Mouse (Mus musculus) CH12.LX (cell line): ENCODE measurements at regions not wholly inside any gene's neighbourhood (a gene's known extent, or its start where the extent isn't known, plus 50 kb on each side); places are given as distances from the start of the nearest gene placed in this dataset.

ENCODE experiments used
- DNase-seq: peaks from one replicate; pipeline ENCODE4 v3.0.0-alpha.2; 2013; ENCODE audit errors: extremely low read depth
- H3K27ac ChIP-seq: 2 replicates; pipeline ENCODE4 v1.5.1; 2012; ENCODE audit warnings: low read depth, mild to moderate bottlenecking, control low read depth, moderate library complexity; ENCODE audit not compliant: insufficient read depth
- H3K27me3 ChIP-seq: replicated peaks from 2 replicates; pipeline ENCODE3; 2012; ENCODE audit warnings: inconsistent platforms
- H3K36me3 ChIP-seq, 2 experiments: replicated peaks in 1 of 2; 2 replicates each; pipeline versions ENCODE3 to v1.6.1; 2012; ENCODE audit warnings: inconsistent platforms in 1 of 2, low read length in 1 of 2, mild to moderate bottlenecking in 1 of 2, mixed read lengths in 1 of 2, moderate library complexity in 1 of 2; ENCODE audit not compliant: control insufficient read depth in 1 of 2, insufficient read depth in 1 of 2
- H3K4me1 ChIP-seq, 2 experiments: 2 replicates each; pipeline ENCODE4 v1.6.1; 2012; ENCODE audit warnings: inconsistent platforms in 1 of 2, moderate library complexity in 1 of 2; ENCODE audit not compliant: insufficient read depth in 2 of 2, control insufficient read depth in 1 of 2
- H3K4me2 ChIP-seq: 2 replicates; pipeline ENCODE4 v1.6.1; 2012; ENCODE audit warnings: low read depth, mild to moderate bottlenecking, control low read depth; ENCODE audit not compliant: poor library complexity, insufficient read depth, severe bottlenecking
- H3K4me3 ChIP-seq, 3 experiments: fragments of 150-350 bp in 1 of 3; sonication (generic) in 1 of 3; replicated peaks in 1 of 3; 2 replicates each; pipeline versions ENCODE3 to v1.5.1; 2011 to 2012; ENCODE audit warnings: low read depth in 2 of 3, low read length in 2 of 3, mild to moderate bottlenecking in 2 of 3, moderate library complexity in 2 of 3, control low read depth in 1 of 3, improper control_type of control experiment in 1 of 3, inconsistent platforms in 1 of 3, mixed read lengths in 1 of 3; ENCODE audit not compliant: poor library complexity in 1 of 3
- H3K79me2 ChIP-seq: replicated peaks from 2 replicates; pipeline ENCODE4 v1.6.1; 2012; ENCODE audit warnings: mild to moderate bottlenecking, moderate library complexity; ENCODE audit not compliant: control insufficient read depth, poor library complexity, insufficient read depth, severe bottlenecking; ENCODE audit errors: extremely low read depth
- H3K9ac ChIP-seq: 2 replicates; pipeline ENCODE4 v1.6.1; 2012; ENCODE audit warnings: low read depth, mild to moderate bottlenecking, control low read depth, moderate library complexity; ENCODE audit not compliant: insufficient read depth
- H3K9me3 ChIP-seq: replicated peaks from 2 replicates; pipeline ENCODE3; 2012; ENCODE audit warnings: low read length, inconsistent platforms, mixed read lengths
- E2F4 ChIP-seq: IDR thresholded peaks from 2 replicates; pipeline ENCODE4 v1.6.1; 2011; ENCODE audit warnings: low read depth, low read length, improper control_type of control experiment; ENCODE audit not compliant: insufficient replicate concordance
- IRF4 ChIP-seq: IDR thresholded peaks from 2 replicates; pipeline ENCODE4 v1.6.1; 2014; ENCODE audit warnings: low read depth, mild to moderate bottlenecking, inconsistent platforms, low read length, improper control_type of control experiment
- JUND ChIP-seq: conservative IDR thresholded peaks from 2 replicates; pipeline ENCODE4 v1.6.1; 2011; ENCODE audit warnings: low read depth, low read length, improper control_type of control experiment
- MAFK ChIP-seq: IDR thresholded peaks from 2 replicates; pipeline ENCODE4 v1.6.1; 2011; ENCODE audit warnings: low read length, improper control_type of control experiment; ENCODE audit not compliant: insufficient replicate concordance
- MAX ChIP-seq: IDR thresholded peaks from 2 replicates; pipeline ENCODE4 v1.6.1; 2011; ENCODE audit warnings: low read length, improper control_type of control experiment
- MAZ ChIP-seq: IDR thresholded peaks from 2 replicates; pipeline ENCODE4 v1.6.1; 2012; ENCODE audit warnings: low read depth, mild to moderate bottlenecking, inconsistent platforms, low read length, improper control_type of control experiment, moderate library complexity
- MEF2A ChIP-seq: IDR thresholded peaks from 2 replicates; pipeline ENCODE4 v1.6.1; 2014; ENCODE audit warnings: low read depth, mild to moderate bottlenecking, inconsistent platforms, low read length, improper control_type of control experiment, borderline replicate concordance
- MXI1 ChIP-seq: IDR thresholded peaks from 2 replicates; pipeline ENCODE4 v1.6.1; 2011; ENCODE audit warnings: mild to moderate bottlenecking, low read depth, low read length, improper control_type of control experiment
- MYC ChIP-seq: IDR thresholded peaks from 2 replicates; pipeline ENCODE4 v1.6.1; 2011; ENCODE audit warnings: low read depth, mild to moderate bottlenecking, improper control_type of control experiment, low read length
- NRF1 ChIP-seq: IDR thresholded peaks from 2 replicates; pipeline ENCODE4 v1.6.1; 2014; ENCODE audit warnings: low read depth, mild to moderate bottlenecking, inconsistent platforms, low read length, improper control_type of control experiment, moderate library complexity
- PAX5 ChIP-seq: IDR thresholded peaks from 2 replicates; pipeline ENCODE4 v1.6.1; 2012; ENCODE audit warnings: low read length, inconsistent platforms, mixed read lengths
- POLR2AphosphoS2 ChIP-seq: IDR thresholded peaks from 2 replicates; pipeline ENCODE4 v1.6.1; 2011; ENCODE audit warnings: low read depth, low read length, improper control_type of control experiment
- SMC3 ChIP-seq: IDR thresholded peaks from 2 replicates; pipeline ENCODE4 v1.6.1; 2011; ENCODE audit warnings: low read depth, low read length, improper control_type of control experiment
- USF1 ChIP-seq: IDR thresholded peaks from 2 replicates; pipeline ENCODE4 v1.6.1; 2014; ENCODE audit warnings: low read depth, mild to moderate bottlenecking, inconsistent platforms, low read length, improper control_type of control experiment
- USF2 ChIP-seq: conservative IDR thresholded peaks from 2 replicates; pipeline ENCODE4 v1.6.1; 2011; ENCODE audit warnings: low read depth, low read length, improper control_type of control experiment
- ZMIZ1 ChIP-seq: IDR thresholded peaks from 2 replicates; pipeline ENCODE4 v1.6.1; 2012; ENCODE audit warnings: low read depth, mild to moderate bottlenecking, inconsistent platforms, low read length, improper control_type of control experiment
- dilution Hi-C: fragments of 300-500 bp; cut with MboI; formaldehyde crosslinking; loops from 2 replicates; pipeline ENCODE4 v1.14.3; 2020; ENCODE audit warnings: low sequenced_read_pairs; ENCODE audit not compliant: extremely low pct_unique_long_range_greater_than_20kb, extremely low pct_ligation_motif_present
- in situ Hi-C: fragments of 300-500 bp; cut with MboI; formaldehyde crosslinking; loops from 3 replicates; pipeline ENCODE4 v1.14.3; 2019; ENCODE audit warnings: low sequenced_read_pairs, low pct_ligation_motif_present, low pct_unique_long_range_greater_than_20kb, mixed read lengths

- Histone ChIP-seq H3K4me3 (no peak overlapping the region), H3K27me3 (no peaks in the 10 kb centered on the region), H3K4me1 (no peaks in the 10 kb centered on the region), H3K9ac (no peak overlapping the region), H3K9me3 (no peaks in the 10 kb centered on the region), H3K27ac (no peak overlapping the region), H3K36me3 (no peaks in the 10 kb centered on the region), H3K4me2 (no peak overlapping the region), H3K79me2 (no peaks in the 10 kb centered on the region)
- TF ChIP-seq SMC3 (no peak), USF1 (no peak), IRF4 (no peak)
- dilution Hi-C loops (no loop called here), in situ Hi-C loops (no loop called here)
- DNase-seq = no peak
Measured at GRCm38 (mm10) chr9:91962726-91963125, 230.0 kb upstream of the Plscr5 start.

- H3K9me3 ChIP-seq = no peaks in the 10 kb centered on the region
- H3K9ac ChIP-seq = no peak overlapping the region
- TF ChIP-seq MAFK (no peak), POLR2AphosphoS2 (no peak), MAX (no peak), JUND (no peak), MXI1 (no peak), MAZ (no peak), NRF1 (no peak), MYC (no peak), ZMIZ1 (no peak), MEF2A (no peak), PAX5 (no peak), E2F4 (no peak), USF2 (no peak)
- H3K27ac ChIP-seq = no peak overlapping the region
- H3K4me3 ChIP-seq = no peak overlapping the region
- no peaks in the 10 kb centered on the region for H3K27me3 ChIP-seq
- DNase-seq = no peak
- no peaks in the 10 kb centered on the region for H3K4me1 ChIP-seq
- dilution Hi-C loops = no loop called here
- no peaks in the 10 kb centered on the region for H3K36me3 ChIP-seq
- no peak overlapping the region for H3K4me2 ChIP-seq
- no peaks in the 10 kb centered on the region for H3K79me2 ChIP-seq
- in situ Hi-C loops = no loop called here
Measured at GRCm38 (mm10) chr9:91961666-91962065, 231.1 kb upstream of the Plscr5 start.
